Mouse (Mus musculus): Measurements from ENCODE around the gene Cemip.
"Not testable (repeated sequence)": the region's sequence is repeated elsewhere in the genome, so short reads cannot be mapped to it uniquely, and the experiment has no call there.

Gene Cemip

GRCm38 (mm10) chr7:83896077-83896740 is 190.1 kb downstream of the Cemip start:
- no peak for DNase-seq (ENCODE audit: low read depth, low spot score)

GRCm38 (mm10) chr7:83894348-83894747 is 192.0 kb downstream of the Cemip start:
- no peak for DNase-seq (ENCODE audit: low read depth, low spot score)

- DNase-seq (ENCODE audit: low read depth, low spot score) = no peak
These were observed 194.0 kb downstream of the Cemip start for GRCm38 (mm10) chr7:83892333-83892669.

- DNase-seq (ENCODE audit: low read depth, low spot score) = peak; percentile 100
These were observed 194.6 kb downstream of the Cemip start for GRCm38 (mm10) chr7:83891433-83892332.

- not testable (repeated sequence) for DNase-seq (ENCODE audit: low read depth, low spot score)
These were observed 196.4 kb downstream of the Cemip start for GRCm38 (mm10) chr7:83889946-83890345.

GRCm38 (mm10) chr7:83889383-83889782 is 196.9 kb downstream of the Cemip start:
- DNase-seq (ENCODE audit: low read depth, low spot score) = peak; percentile 68

GRCm38 (mm10) chr7:83886366-83887129 is 199.8 kb downstream of the Cemip start:
- DNase-seq (ENCODE audit: low read depth, low spot score) = no peak

GRCm38 (mm10) chr7:83885835-83886234 is 200.5 kb downstream of the Cemip start:
- DNase-seq (ENCODE audit: low read depth, low spot score) = no peak

GRCm38 (mm10) chr7:83884921-83885532 is 201.3 kb downstream of the Cemip start:
- DNase-seq (ENCODE audit: low read depth, low spot score) = no peak

GRCm38 (mm10) chr7:83884021-83884658 is 202.2 kb downstream of the Cemip start, which contains the start of the genes Tlnrd1 and Mesd:
Tlnrd1 (minus strand) TSS chr7:83884305.
Mesd (plus strand) TSS chr7:83884466.
- DNase-seq (ENCODE audit: low read depth, low spot score) = peak; percentile 78

GRCm38 (mm10) chr7:83883276-83884020 is 202.9 kb downstream of the Cemip start:
- peak; percentile 56 for DNase-seq (ENCODE audit: low read depth, low spot score)
